Mouse (Mus musculus) embryonic fibroblast, embryonic 13.5 days (primary cell): Measurements from ENCODE around the gene Cbx1. TPM values are rescaled to one million over a fixed set of nuclear protein-coding genes. Genes with fewer than 3 reads are reported as not detected.

Experiments
- H3K27ac ChIP-seq: 2 replicates; pipeline ENCODE4 v1.5.1; 2012; ENCODE audit warnings: low read length, control low read depth, inconsistent platforms; ENCODE audit not compliant: insufficient read depth
- H3K4me1 ChIP-seq: 2 replicates; pipeline ENCODE4 v1.6.1; 2011; ENCODE audit warnings: low read length; ENCODE audit not compliant: control insufficient read depth, insufficient read depth
- H3K4me3 ChIP-seq: 2 replicates; pipeline ENCODE4 v1.5.1; 2011; ENCODE audit warnings: mild to moderate bottlenecking, control low read depth, low read length; ENCODE audit not compliant: insufficient read depth
- CTCF ChIP-seq: IDR thresholded peaks from 2 replicates; pipeline ENCODE4 v1.5.1; 2011; ENCODE audit warnings: mild to moderate bottlenecking, control low read depth, low read length, moderate library complexity, borderline replicate concordance; ENCODE audit not compliant: insufficient read depth
- POLR2A ChIP-seq: IDR thresholded peaks from 2 replicates; pipeline ENCODE4 v1.6.1; 2011; ENCODE audit warnings: low read depth, mild to moderate bottlenecking, control low read depth, low read length, moderate library complexity
- polyA plus RNA-seq: library from polyadenylated mRNA; stranded (reverse); fragments of >200 nt; gene quantifications from 2 replicates; pipeline ENCODE4 v1.2.4, GENCODE M21; 2011; ENCODE audit warnings: low read depth; ENCODE audit not compliant: missing spikeins, insufficient read length

The Cbx1 gene
- polyA plus RNA-seq, 1 experiment: 90.9 TPM

- no peak for TF ChIP-seq POLR2A
- TF ChIP-seq CTCF: no peak
- Histone ChIP-seq H3K4me1 (peaks cover 4% of the 10 kb centered on the region), H3K27ac (no peak overlapping the region), H3K4me3 (no peak overlapping the region)
These were observed 28.9 kb upstream of the Cbx1 start for GRCm38 (mm10) chr11:96760042-96760441.

- Histone ChIP-seq H3K27ac (peak overlapping the region; percentile 42; the same call in 1 of the 2 replicates), H3K4me3 (no peak overlapping the region), H3K4me1 (peaks cover 16% of the 10 kb centered on the region)
- TF ChIP-seq POLR2A (no peak), CTCF (no peak)
These were observed 26.9 kb upstream of the Cbx1 start for GRCm38 (mm10) chr11:96761984-96762383.

- H3K4me3 ChIP-seq: no peak overlapping the region
- no peak for TF ChIP-seq POLR2A
- no peak for TF ChIP-seq CTCF
- no peak overlapping the region for H3K27ac ChIP-seq
- peaks cover 18% of the 10 kb centered on the region for H3K4me1 ChIP-seq
These were observed 26.0 kb upstream of the Cbx1 start for GRCm38 (mm10) chr11:96762742-96763470.

- no peak overlapping the region for H3K27ac ChIP-seq
- H3K4me1 ChIP-seq: peaks cover 13% of the 10 kb centered on the region
- no peak overlapping the region for H3K4me3 ChIP-seq
- TF ChIP-seq CTCF (no peak), POLR2A (no peak)
These were observed 24.2 kb upstream of the Cbx1 start for GRCm38 (mm10) chr11:96764511-96765350.

GRCm38 (mm10) chr11:96765645-96766044 is 23.3 kb upstream of the Cbx1 start:
- TF ChIP-seq CTCF: no peak
- no peak for TF ChIP-seq POLR2A
- H3K4me3 ChIP-seq: no peak overlapping the region
- no peak overlapping the region for H3K27ac ChIP-seq
- peaks cover 13% of the 10 kb centered on the region for H3K4me1 ChIP-seq

- TF ChIP-seq CTCF (no peak), POLR2A (no peak)
- Histone ChIP-seq H3K27ac (peak overlapping the region; percentile 89), H3K4me1 (peaks cover 13% of the 10 kb centered on the region), H3K4me3 (no peak overlapping the region)
These were observed 22.4 kb upstream of the Cbx1 start for GRCm38 (mm10) chr11:96766555-96766954.

- TF ChIP-seq POLR2A: no peak
- no peak for TF ChIP-seq CTCF
- Histone ChIP-seq H3K27ac (peak overlapping the region; percentile 89), H3K4me3 (no peak overlapping the region), H3K4me1 (peaks cover 13% of the 10 kb centered on the region)
These were observed 21.8 kb upstream of the Cbx1 start for GRCm38 (mm10) chr11:96767096-96767495.

GRCm38 (mm10) chr11:96768240-96768639 is 20.7 kb upstream of the Cbx1 start:
- Histone ChIP-seq H3K27ac (no peak overlapping the region), H3K4me1 (peaks cover 13% of the 10 kb centered on the region), H3K4me3 (no peak overlapping the region)
- TF ChIP-seq POLR2A: no peak
- TF ChIP-seq CTCF: no peak

GRCm38 (mm10) chr11:96771274-96771975 is 17.5 kb upstream of the Cbx1 start:
- TF ChIP-seq CTCF: no peak
- TF ChIP-seq POLR2A: no peak
- H3K4me1 ChIP-seq: peaks cover 12% of the 10 kb centered on the region

GRCm38 (mm10) chr11:96772413-96772812 is 16.5 kb upstream of the Cbx1 start:
- TF ChIP-seq CTCF (no peak), POLR2A (no peak)
- Histone ChIP-seq H3K4me3 (no peak overlapping the region), H3K4me1 (peaks cover 7% of the 10 kb centered on the region; the same call in 1 of the 2 replicates), H3K27ac (no peak overlapping the region)

More at GRCm38 (mm10) chr11:96771274-96771975, 17.5 kb upstream of the Cbx1 start:
- Histone ChIP-seq H3K4me3 (no peak overlapping the region), H3K27ac (no peak overlapping the region)
